Mouse (Mus musculus): ENCODE measurements around the gene Armc3.
"Not testable (repeated sequence)": the region's sequence is repeated elsewhere in the genome, so short reads cannot be mapped to it uniquely, and the experiment has no call there.

The Armc3 gene

DNA sequence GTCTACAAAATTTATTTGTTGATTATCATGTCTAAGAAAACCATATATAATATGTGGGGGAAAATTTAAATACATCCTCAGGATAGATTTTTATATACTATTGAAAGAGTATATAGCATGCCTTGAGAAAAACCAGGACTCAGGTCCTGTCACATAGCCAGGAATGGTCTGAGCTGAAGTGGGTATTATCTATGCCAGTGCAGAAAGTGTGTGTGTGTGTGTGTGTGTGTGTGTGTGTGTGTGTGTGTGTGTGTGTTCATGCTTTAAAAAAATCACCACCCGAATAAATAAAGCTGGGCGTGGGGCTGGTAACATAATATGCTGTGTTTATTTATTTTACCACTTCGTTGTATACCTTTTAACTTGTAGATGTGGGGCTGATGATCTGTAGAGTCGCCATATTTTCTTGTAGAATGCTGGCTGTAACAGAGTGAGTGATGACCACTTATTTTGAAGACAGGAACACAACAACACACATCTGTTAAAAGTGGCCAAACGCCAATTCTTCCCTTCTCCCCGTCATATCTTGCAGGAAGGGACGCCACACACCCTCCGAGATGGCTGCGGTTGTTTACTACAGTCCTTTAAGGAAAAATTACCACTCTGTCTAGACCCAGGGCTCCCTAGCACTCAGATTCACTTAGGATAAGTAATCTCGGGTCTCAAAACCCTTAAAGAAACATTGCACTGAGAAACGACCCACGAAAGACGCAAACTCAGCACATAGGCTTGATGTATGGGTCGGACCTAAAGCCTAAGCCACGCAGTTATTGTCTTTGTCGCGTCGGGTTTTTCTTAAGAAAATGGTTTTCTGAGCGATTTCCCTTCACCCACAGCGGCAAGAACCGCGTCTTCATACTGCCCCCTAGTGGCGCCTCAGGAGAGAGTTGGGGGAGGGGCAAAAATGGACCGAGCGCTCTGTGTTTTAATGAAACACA, 76.8 kb downstream of the Armc3 start:
- peak; percentile 52 to 54 for DNase-seq

DNA sequence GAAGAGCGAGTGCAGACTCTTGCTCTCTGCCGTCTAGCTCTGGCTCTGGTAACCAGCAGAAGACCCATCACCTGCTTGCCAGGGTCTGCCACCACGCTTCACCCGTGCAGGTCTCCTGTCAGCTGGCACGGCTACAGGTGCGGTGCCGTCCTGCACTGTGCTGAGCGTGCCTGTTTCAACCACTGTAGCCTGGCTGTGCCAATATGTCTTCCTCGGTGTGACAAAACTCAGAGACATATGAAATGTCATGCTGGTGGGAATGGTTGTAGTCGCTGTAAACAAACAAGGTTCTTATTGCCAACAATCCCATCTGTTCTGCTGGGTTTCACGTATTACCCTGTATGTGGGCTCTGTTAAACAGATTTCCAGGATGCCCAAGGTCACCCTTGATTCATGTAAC, 81.2 kb downstream of the Armc3 start:
- DNase-seq: no peak

DNA sequence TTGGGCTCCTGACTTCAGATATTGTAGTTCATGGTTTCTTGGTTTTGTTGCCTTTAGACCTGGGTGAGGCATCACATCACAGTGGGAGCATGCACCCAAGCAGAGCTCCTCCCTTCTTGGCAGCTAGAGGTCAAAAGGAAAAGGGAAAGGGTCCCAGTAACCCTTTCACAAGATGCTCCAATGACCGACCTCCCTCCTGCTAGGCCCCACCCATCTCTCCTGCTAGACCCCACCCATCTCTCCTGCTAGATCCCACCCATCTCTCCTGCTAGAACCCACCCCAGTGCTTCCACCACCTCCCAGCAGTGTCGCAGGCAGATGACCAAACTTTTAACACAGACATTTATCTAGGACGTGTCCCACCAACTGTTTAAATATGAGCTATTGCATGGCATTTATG, 93.3 kb downstream of the Armc3 start:
- DNase-seq: no peak

DNA sequence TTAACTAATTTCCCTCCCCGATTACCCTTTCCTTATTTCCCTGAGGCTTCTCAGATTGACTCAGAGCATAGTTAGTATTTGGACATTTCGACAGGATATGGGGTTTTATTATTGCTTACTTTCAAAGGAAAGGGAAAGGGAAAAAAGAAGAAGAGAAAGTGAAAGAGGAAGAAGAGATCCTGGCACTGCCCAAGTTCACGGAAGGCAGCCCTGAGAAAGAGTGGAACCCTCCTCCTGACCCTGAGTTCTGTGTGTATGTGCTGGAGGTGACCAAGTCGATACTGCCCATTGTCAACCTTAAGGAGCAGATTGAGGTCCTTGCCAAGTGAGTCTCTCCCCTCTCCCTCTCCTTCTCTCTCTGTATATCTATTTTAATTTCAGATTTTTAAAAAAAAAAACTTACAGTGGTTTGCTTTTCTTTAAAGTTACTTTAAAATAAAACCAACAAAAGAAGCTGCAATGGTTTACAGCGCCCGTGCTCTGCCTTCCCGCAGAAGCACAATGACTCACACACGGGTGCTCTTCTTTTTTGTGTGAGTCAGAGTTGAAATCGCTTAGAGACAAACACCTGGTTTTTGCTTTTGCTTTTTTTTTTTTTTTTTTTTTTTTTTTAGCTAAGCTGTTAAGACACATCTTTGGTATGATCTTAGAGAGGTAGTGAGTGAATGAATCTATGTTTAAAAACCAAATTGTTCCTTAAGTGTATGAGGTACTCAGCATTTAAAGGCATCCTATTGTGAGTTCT, 101.4 kb downstream of the Armc3 start:
- peak in 1 of 2 experiments; percentile 23 for DNase-seq

DNA sequence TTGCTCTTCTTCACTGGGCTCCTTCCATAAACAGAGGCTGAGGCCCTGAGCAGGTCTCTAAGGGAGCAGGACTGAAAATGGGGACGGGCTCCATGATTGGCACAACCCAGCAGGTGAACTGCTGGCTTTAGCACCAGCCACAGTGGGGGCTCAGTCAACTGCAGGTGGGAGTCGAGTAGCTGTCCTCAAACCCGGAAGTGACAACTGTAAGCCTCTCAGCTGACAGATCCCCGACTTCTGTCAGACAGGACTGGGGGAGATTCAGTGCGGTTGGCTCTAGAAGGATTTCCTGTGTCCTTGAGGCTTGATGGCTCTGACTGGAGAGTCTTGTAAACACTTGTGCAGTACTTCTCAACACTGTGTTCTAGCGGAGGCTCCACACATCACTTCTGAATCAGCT, 102.1 kb downstream of the Armc3 start:
- peak; percentile 66 to 81 for DNase-seq

DNA sequence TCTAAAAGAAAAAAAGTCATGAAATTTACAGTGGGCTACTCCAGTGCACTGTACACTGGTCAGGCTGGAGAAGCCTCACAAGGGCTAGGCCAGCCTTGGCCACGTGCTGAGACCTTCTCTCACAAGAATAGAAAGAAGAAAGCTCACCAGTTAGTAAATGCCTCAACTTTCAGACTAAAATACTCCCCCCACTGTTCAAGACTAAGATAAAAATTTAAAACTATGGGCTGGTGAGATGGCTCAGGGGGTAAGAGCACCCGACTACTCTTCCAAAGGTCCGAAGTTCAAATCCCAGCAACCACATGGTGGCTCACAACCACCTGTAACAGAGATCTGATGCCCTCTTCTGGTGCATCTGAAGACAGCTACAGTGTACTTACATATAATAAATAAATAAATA, 104.0 kb downstream of the Armc3 start:
- not testable (repeated sequence) for DNase-seq

DNA sequence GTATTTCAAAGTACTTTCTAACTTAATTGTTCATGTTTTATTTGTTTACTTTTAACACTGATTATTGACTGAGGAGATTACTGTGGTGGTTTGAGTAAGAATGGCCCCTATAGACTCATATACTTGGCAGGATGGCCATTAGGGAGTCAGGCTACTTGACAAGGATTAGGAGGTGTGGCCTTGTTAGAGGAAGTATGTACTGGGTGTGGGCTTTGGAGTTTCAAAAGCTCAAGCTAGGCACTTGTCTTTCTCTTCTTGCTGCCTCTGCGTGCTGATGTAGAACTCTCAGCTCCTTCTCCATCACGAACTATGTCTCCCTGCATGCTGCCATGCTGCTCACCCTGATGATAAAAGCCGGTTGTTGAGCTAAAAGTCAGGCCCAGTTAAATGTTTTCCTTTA, 111.4 kb downstream of the Armc3 start:
- no peak for DNase-seq

DNA sequence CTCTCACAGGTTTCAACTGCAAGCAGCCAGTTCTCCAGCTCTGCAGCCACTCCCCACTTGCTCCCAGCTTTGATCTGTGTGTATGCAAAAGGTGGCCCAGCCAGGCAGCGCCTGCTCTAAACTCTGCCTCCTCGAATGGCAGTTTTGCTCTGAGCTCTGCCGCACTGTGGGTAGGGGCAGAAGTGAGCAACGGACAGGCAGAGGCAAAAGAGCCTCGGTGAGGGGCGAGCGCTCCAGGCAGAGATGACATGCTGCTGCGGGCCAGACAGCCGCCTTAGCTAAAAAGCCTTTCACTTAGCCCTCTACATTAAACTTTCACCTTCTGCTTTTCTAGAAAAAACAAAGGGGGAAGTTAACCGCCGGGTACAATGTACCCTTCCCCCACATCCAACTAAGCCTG, 117.0 kb downstream of the Armc3 start:
- peak in 1 of 2 experiments; percentile 31 for DNase-seq

DNA sequence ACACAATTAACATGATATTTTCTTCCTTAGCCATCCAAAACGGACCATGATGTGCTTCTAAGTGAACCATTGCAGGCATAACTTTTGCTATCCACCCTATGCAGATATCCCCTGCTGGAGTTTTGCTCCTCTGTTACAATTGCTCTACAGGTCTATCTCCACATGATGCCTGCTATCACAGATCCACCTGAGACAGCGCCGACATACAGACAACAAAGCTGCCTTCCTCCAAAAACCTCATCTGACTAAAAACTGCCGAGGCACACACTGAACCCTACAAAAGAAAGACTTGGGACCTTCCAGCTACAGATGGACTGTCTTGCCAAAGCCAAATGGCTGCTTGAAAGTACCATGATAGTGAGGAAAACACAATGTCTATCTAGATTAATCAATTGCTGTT, 117.6 kb downstream of the Armc3 start:
- no peak for DNase-seq

DNA sequence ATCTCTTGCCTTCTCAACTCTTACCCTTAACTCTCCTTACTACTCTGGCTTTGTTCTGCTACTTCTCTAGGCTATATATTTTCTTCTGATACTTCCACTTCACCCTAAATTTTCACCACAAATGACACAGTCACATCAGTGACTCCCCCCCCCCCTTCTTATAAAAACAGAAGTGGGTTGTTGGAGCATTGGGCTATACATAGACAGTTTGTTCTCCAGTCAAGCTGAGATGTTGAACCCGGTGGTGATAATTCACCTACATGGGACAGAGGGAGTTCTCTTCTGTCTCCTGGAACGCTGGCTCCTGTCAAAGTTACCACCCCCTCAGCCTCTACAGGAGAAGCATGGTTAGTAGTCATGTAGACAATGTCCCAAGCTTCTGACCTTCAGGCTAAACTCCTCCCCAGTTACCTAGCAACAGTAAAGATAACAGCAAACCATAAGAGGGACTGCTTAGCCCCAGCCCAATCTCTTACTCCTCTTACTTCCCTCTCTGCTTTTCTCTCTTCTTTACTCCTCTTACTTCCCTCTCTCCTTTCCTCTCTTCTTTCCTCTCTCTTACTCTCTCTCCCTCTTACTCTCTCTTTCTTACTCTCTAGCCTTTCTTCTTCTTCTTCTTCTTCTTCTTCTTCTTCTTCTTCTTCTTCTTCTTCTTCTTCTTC, 118.2 kb downstream of the Armc3 start:
- not testable (repeated sequence) for DNase-seq

DNA sequence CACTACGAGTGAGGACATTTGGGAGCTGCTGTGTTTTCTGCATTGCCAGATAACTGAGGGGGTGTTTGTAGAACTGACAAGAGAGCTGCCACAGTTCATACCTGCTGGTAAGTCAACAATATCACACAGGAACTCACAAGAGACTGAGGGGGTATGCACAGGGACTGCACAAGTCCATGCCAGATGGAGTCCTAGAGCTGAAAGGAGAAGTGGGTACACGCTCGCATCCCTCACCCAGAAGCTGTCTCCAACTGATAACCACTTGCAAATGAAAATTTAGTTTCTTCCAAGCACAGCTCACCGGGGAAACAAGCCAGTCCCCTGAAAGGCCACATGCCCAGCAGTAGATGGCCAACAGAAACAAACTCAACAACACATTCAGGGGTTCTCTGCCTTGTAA, 119.4 kb downstream of the Armc3 start:
- DNase-seq: no peak

DNA sequence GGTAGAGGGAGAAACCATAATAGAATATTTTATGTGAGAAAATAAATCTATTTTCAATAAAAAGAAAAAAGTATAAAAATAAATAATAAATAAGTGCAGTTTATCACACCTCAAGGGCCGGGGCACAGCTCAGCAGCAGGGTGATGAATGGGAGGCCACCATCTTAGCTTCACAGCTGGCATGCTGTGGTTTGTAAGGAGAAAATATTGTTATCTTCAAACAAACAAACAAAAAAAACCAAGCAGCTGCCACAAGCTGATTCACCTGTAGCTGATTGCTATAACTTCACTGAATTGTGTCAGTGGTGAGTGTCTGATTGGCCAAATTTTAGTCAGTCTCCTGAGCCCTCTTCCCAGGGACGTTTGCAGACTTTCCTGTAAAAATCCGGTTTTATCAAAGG, 120.2 kb downstream of the Armc3 start:
- DNase-seq: no peak

DNA sequence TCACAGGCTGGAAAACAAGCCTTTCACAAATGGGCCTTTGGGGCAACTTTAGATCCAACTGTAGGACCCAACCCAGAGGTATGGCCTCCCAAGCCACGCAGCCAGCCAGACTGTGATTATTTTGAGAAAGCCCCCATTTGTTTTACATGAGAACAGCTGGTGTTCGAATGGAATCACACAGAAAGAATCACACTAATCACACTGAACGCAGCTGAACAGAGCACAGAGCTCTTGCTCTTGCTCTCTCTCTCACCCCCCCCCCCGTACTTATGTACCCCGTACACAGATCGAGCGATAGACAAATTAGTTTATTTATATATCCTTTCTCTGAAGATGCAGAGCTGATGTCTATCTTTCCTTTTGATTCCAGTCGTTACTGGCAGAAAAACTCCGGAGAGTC, 123.3 kb downstream of the Armc3 start:
- DNase-seq: no peak

DNA sequence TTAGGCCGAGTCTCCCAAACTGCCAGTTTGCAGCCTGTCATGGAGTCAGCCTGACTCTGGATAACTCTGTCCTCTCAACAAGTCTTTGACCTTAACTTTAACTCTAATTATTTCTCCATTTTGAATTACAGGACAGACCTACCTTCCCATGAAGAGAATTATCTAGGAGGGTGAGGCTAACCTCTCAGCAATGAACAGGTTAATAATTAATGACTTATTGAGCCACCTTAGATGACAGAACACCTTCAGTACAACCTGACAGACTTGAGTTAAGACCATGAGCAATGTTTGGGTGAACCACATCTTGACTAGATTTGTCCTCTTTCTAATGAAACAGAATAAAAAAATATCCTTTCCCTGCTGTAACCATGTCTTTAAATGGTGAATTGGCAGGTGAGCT, 127.3 kb downstream of the Armc3 start:
- DNase-seq: no peak

DNA sequence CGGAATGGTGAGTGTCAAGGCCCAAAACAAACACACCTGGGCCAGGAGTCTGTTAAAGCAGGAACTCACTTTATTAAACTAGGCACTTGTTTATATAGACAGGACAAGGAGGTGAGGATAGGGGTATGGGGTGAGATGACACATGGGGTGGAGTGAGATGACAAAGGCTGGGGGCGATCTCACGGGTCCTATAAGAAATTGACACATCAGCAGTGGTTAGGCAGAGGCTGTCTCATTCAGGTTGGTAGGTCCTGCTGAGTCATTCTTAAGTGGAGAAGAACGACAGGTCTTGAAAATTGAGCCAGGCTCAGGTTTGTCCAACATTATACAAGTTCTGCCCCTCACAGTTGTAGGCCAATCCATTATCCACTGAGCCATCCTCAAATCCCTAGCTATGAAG, 128.7 kb downstream of the Armc3 start:
- no peak for DNase-seq

DNA sequence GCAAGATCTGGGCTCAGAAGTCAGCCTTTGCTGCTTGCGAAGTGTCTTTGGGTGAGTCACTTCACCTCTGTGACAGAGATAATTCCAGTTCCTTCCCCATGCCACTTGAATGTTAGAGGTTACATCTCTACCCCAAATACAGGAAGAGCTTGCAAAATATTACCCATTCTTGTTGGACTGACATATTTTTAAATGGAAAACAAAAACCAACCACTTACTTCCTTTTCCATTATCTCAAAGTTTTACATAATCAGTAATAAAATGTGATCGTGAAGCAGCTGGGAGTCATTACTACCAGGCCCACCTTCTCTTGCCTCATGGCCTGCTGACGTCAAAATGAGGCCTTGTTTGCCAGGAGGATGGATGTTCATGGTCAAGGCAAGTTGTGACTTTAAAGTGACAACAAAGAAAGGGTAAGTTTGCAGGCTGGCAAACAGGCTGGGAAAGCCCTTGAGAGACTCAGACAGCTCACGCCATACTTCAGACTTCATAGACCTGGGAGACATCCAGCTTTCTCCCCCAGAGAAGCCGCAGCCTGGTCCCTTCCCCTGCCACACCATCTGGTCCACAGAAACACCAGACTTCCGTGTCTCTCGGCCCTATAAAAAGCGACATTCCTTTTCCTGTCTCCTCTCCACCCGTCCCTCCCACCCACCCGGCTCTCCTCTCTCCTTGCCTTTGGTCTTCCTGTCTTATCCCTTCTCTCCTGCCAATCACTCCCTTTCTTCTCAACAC, 145.0 kb downstream of the Armc3 start:
- no peak for DNase-seq

DNA sequence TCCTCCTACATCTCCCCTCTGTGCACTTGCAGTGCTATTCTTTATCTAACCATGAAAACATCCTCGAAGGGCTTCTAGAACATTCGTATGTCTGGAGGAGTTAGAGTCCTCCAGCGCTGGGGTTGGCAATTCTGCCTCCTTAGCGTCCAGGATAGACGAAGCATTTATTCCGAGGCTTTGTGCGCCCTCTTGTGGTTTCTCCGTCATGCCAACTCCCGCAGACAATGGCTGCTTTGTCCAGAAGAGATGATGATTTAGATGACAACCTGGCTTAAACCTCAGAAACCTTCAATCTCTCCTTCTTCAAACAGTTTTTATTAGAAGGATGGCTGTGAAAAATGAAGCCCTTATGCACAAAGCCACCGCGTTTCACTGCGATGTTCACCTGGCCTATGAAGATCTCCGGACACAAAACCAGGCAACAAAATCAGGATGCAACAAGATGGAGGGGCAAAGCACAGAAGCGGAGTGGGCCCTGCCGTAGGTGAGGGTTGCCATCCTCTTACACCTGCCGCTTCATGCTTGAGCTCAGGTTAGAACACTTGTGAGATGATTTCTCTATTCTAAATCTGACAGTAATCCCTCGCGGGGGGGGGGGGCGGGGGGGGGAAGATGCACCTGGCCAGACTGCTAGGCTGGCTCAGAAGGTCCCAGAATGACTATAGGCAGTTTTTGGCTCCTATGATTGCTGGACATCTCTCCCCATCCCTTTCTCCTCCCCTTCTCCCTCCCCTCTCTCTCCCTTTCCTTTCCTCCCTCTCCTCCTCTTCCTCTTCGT, 145.7 kb downstream of the Armc3 start:
- DNase-seq: peak; percentile 68 to 71

DNA sequence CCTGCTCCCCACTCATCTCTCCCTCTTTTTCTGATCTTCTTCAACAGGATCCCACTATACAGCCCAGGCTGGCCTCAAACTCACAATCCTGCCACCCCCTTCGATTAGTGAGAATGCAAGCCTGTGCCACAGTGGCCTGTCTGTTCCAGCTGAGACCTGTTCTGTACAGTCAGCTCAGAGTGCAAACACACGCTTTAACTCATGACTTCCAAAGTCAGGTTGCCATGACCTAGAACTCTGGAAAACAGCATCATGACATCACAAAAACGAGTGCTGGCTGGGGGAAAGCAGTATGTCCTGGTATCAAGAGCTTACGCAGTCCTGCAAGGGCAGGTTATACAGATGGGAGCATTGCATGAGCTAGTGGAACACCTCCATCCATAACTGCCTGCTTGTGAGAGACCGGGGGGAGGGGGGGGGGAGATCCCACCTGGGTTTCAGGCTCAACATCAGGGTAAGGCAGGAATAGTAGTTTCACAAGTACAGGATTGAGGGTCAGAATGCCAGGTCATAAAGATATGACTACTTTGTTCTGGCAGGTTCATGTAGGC, 146.4 kb downstream of the Armc3 start:
- no peak for DNase-seq

DNA sequence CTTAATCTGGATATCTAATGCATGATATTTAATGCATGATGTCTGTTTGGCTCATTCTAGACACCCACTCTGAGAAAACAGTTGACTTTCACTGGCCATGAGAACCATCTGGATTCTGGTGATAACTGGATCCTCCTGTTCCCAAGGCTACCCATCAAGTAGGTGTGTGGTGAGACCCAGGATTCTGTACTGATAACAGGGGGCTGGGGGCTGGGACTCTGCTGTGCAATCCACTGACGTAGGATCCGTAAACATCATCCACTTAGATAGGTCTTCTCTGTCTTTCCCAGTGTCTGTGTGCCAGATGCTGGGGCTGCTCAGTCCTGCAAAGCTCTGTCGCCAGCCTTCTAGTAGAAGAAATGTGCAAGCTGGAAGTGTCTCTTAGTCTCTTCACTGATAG, 149.4 kb downstream of the Armc3 start:
- DNase-seq: no peak

DNA sequence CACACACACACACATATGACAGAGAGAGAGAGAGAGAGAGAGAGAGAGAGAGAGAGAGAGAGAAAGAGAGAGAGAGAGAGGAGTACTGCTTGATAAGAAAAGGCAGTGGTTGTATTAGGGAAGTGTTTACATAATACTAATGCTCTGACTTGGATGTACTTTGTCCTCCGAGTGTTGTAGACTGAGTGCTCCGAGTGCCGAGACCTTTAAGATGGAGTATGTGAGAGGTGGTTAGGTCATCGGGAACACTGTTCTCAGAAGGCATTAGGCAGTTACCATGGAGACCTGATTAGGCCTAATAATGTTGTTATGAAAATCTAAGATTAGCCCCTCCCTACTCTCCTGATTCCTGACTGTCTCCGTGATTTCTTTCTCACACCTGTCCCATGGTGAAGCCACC, 151.1 kb downstream of the Armc3 start:
- no peak for DNase-seq

DNA sequence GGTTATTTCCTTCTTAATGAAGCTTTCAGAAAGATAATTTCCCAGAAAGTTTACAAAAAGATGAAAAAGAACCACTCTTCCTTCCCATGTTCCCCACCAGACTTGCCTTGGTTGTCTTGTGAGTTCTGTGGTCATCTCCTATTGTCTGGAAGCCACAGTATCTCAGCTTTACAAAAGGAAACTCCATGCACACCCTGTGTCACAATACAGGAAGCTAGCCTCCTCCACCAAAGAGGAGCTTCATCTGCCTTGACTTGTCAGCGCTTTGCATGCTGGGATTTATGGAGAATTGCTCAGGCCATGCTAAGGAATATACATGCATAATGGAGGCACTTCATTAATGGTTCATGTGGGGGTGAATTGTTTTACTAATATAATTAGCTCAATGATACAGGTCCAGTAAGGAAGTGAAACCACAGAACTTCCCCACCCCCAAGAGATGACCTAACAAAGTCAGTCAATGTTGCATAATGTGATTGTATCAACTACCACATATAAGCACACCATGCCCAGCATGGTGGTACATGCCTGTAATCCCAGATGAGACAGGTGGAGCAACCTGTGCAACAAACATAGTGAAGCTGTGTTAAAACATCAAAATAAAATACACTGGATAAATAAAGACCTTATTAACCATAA, 152.6 kb downstream of the Armc3 start:
- no peak for DNase-seq

All from thymus, adult 18-20 months (tissue).